Mouse (Mus musculus) hindbrain, embryonic 16.5 days (tissue): Measurements from ENCODE around the gene Gm10912. TPM values are rescaled to one million over a fixed set of nuclear protein-coding genes. Genes with fewer than 3 reads are reported as not detected.
A peak's percentile ranks its signal among the peaks of the same experiment; 100 is the strongest.
"Not testable (repeated sequence)": the region's sequence is repeated elsewhere in the genome, so short reads cannot be mapped to it uniquely, and the experiment has no call there.

Experiments
- ATAC-seq: fragments of 200-750 bp; cut with Nextera tagmentation; 2 replicates; pipeline ENCODE4 v1.8.0; 2017; ENCODE audit warnings: moderate TSS enrichment, moderate library complexity
- H3K27ac ChIP-seq: fragments of 300-500 bp; sonication (generic); 2 replicates; pipeline ENCODE4 v1.5.1; 2014; ENCODE audit warnings: low read depth, mild to moderate bottlenecking, control low read depth, low read length, moderate library complexity
- H3K27me3 ChIP-seq: fragments of 300-500 bp; sonication (generic); replicated peaks from 2 replicates; pipeline ENCODE4 v1.6.1; 2014; ENCODE audit warnings: low read length; ENCODE audit not compliant: control insufficient read depth, insufficient read depth
- H3K36me3 ChIP-seq: fragments of 300-500 bp; sonication (generic); 2 replicates; pipeline ENCODE4 v1.6.1; 2014; ENCODE audit warnings: mild to moderate bottlenecking, low read length, moderate library complexity, mixed read lengths; ENCODE audit not compliant: control insufficient read depth, insufficient read depth
- H3K4me1 ChIP-seq: fragments of 300-500 bp; sonication (generic); 2 replicates; pipeline ENCODE4 v1.6.1; 2014; ENCODE audit warnings: low read depth, low read length; ENCODE audit not compliant: control insufficient read depth, insufficient read depth
- H3K4me2 ChIP-seq: fragments of 300-500 bp; sonication (generic); 2 replicates; pipeline ENCODE4 v1.6.1; 2014; ENCODE audit warnings: mild to moderate bottlenecking, low read length, control low read depth, moderate library complexity
- H3K4me3 ChIP-seq: fragments of 300-500 bp; sonication (generic); 2 replicates; pipeline ENCODE4 v1.5.1; 2014; ENCODE audit warnings: mild to moderate bottlenecking, low read length, control low read depth, moderate library complexity
- H3K9ac ChIP-seq: fragments of 300-500 bp; sonication (generic); 2 replicates; pipeline ENCODE4 v1.6.1; 2014; ENCODE audit warnings: low read depth, mild to moderate bottlenecking, control low read depth, low read length, moderate library complexity
- H3K9me3 ChIP-seq: fragments of 300-500 bp; sonication (generic); 2 replicates; pipeline ENCODE4 v1.6.1; 2014; ENCODE audit warnings: mild to moderate bottlenecking, low read length, moderate library complexity; ENCODE audit not compliant: control insufficient read depth
- WGBS: fragments of 180-500 bp; shearing (Covaris S2); extraction: QIAGEN DNeasy Blood & Tissue Kit; methylation state at CpG from one replicate; pipeline ENCODE4 v1.1.7; 2014; 5-methylcytosine and 5-hydroxymethylcytosine counted together
- polyA plus RNA-seq: library from polyadenylated mRNA; unstranded; fragments of >200 nt; fragmentation: Nextera tagmentation; extraction: Ambion mirVana; gene quantifications from 2 replicates; pipeline ENCODE4 v1.2.1, GENCODE M21; 2015

The Gm10912 gene
- polyA plus RNA-seq, result not detected in 2 replicates

- not testable (repeated sequence) for H3K4me3 ChIP-seq, H3K4me2 ChIP-seq, H3K9me3 ChIP-seq, H3K4me1 ChIP-seq, H3K9ac ChIP-seq, H3K27me3 ChIP-seq, H3K36me3 ChIP-seq, H3K27ac ChIP-seq, ATAC-seq
- WGBS, result 93% methylated on average over 5 of the region's 6 CpGs
These were observed at the start of gene Gm10912 for GRCm38 (mm10) chr2:104065526-104065925. Gm10912 (plus strand) TSS chr2:104065826.

GRCm38 (mm10) chr2:104023096-104023495 is 42.5 kb upstream of the Gm10912 start:
- H3K27me3 ChIP-seq, result no peaks in the 10 kb centered on the region
- 91% methylated on average over 7 of the region's 7 CpGs for WGBS
- no peaks in the 10 kb centered on the region for H3K36me3 ChIP-seq
- no peak overlapping the region for H3K4me2 ChIP-seq
- no peaks in the 10 kb centered on the region; the same call in 1 of the 2 replicates for H3K4me1 ChIP-seq
- ATAC-seq, result no peak
- H3K9ac ChIP-seq, result no peak overlapping the region
- H3K9me3 ChIP-seq, result no peaks in the 10 kb centered on the region
- H3K27ac ChIP-seq, result no peak overlapping the region
- no peak overlapping the region for H3K4me3 ChIP-seq

DNA sequence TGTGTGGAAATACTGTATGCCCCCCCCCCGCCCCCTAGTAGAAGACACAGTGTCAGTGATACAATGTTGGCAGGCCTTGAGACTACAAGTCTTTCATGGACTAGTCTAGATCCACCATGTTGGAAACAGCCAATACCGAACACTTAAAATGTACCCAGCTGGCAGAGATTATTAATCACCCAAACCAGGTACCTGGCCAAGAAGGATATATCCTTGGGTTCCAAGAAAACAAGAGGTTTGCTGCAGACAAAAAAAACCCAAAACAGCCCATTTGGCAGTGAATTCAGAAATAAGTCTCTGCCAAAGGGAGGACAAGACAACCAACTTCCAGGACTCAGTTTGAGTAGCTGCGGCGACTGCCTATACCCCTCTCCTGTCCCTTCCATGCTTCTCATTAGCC is 41.0 kb upstream of the Gm10912 start:
- H3K9me3 ChIP-seq, result no peaks in the 10 kb centered on the region
- H3K27ac ChIP-seq, result no peak overlapping the region
- H3K4me3 ChIP-seq, result no peak overlapping the region
- H3K27me3 ChIP-seq, result no peaks in the 10 kb centered on the region
- H3K36me3 ChIP-seq, result no peaks in the 10 kb centered on the region
- H3K9ac ChIP-seq, result no peak overlapping the region
- H3K4me2 ChIP-seq, result no peak overlapping the region
- 87% methylated on average over 4 of the region's 4 CpGs for WGBS
- H3K4me1 ChIP-seq, result peaks cover 9% of the 10 kb centered on the region
- no peak for ATAC-seq

- Histone ChIP-seq H3K9me3 (no peaks in the 10 kb centered on the region), H3K27ac (peak within 1 kb of the TSS; percentile 83), H3K27me3 (no peaks in the 10 kb centered on the region), H3K4me2 (peak within 1 kb of the TSS; percentile 63), H3K4me3 (peak within 1 kb of the TSS; percentile 95), H3K36me3 (no peaks in the 10 kb centered on the region; the same call in 1 of the 2 replicates), H3K4me1 (peaks cover 12% of the 10 kb centered on the region), H3K9ac (peak within 1 kb of the TSS; percentile 97)
- peak; percentile 97 for ATAC-seq
- 1% methylated on average over 40 of the region's 44 CpGs for WGBS
These were observed 38.0 kb upstream of the Gm10912 start, which contains the start of gene Fbxo3 for GRCm38 (mm10) chr2:104027458-104028138. Fbxo3 (plus strand) TSS chr2:104027721.

DNA sequence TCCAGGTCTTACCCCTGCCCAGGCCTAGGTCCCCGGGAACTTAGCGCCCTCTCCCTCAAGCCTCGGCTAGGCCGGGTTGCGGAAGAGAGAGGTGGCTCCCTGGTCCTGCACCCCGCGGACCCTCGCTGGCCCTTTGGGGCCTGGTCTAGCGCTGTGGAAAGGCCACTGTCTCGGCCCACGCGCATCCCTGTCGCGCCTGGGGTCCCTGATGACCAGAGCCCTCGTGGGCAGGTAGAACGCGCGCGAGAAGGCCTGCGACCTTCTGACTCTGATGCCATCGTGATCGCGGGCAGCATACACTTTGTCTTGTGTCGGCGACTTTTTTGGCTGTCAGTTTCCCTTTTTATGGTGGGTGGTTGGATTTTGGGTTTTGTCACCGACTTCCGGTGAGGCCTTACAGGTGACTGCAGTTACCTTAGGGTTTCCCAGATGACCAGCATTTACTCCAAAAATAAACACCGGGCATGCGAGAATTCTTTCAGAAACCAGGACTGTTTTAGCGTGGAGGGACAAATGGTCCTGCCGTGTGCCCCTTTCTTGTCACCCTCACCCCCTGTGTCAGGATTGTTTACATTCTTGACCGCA is 37.4 kb upstream of the Gm10912 start, which contains the start of gene 4931422A03Rik:
Gene 4931422A03Rik, minus strand, starts transcription at position 223 of the 585 bp plus-strand sequence.
- H3K9ac ChIP-seq, result peak within 1 kb of the TSS; percentile 97
- no peaks in the 10 kb centered on the region for H3K27me3 ChIP-seq
- peak within 1 kb of the TSS; percentile 95 for H3K4me3 ChIP-seq
- peak within 1 kb of the TSS; percentile 63 for H3K4me2 ChIP-seq
- H3K27ac ChIP-seq, result peak within 1 kb of the TSS; percentile 83
- peaks cover 12% of the 10 kb centered on the region for H3K4me1 ChIP-seq
- WGBS, result 2% methylated on average over 31 of the region's 32 CpGs
- no peak for ATAC-seq
- no peaks in the 10 kb centered on the region for H3K9me3 ChIP-seq
- H3K36me3 ChIP-seq, result no peaks in the 10 kb centered on the region; the same call in none of the 2 replicates

DNA sequence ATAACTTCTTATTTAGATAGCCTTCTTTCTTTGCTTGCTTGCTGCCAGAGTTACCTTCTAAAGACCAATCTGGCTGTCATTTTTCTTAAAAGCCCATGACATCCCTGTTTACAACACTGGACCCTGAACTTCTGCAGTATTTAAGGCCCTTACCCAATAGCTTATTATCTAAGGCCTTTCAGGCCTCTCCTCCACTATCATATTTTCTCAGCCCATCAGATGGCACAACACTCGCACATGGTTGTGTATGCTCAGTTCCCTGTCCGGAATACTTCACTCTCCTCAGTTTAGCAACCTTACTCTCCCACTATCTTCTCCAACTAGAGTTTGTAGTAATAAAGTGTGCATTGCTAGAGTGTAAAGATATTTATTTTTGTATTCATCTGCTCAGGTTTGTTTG is 36.6 kb upstream of the Gm10912 start:
- peak overlapping the region; percentile 63 for H3K4me2 ChIP-seq
- no peaks in the 10 kb centered on the region for H3K27me3 ChIP-seq
- WGBS, result 83% methylated on average over 2 of the region's 2 CpGs
- no peak for ATAC-seq
- H3K36me3 ChIP-seq, result peaks cover 5% of the 10 kb centered on the region
- H3K4me1 ChIP-seq, result peaks cover 12% of the 10 kb centered on the region
- H3K27ac ChIP-seq, result no peak overlapping the region
- H3K9me3 ChIP-seq, result no peaks in the 10 kb centered on the region
- H3K9ac ChIP-seq, result no peak overlapping the region
- peak overlapping the region; percentile 95 for H3K4me3 ChIP-seq

DNA sequence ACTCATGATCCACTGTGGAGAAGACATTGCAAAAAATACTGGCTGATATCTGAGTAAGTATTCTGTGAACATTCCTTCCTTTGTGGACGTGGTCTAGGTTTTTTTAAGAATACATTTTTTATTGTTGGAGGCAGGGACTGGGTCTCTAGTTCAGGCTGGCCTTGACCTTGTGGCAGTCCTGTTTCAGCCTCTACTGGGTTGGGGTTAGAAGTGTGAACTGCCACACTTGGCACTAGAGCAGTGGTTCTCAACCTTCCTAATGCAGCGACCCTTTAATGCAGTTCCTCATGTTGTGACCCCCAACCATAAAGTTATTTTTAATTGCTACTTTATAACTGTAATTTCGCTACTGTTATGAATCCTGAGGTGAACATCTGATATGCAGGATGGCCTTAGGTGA is 35.2 kb upstream of the Gm10912 start:
- no peak for ATAC-seq
- WGBS, result 89% methylated on average over 3 of the region's 3 CpGs
- Histone ChIP-seq H3K27me3 (no peaks in the 10 kb centered on the region), H3K9me3 (no peaks in the 10 kb centered on the region), H3K4me1 (peaks cover 12% of the 10 kb centered on the region), H3K9ac (no peak overlapping the region), H3K27ac (no peak overlapping the region), H3K36me3 (peaks cover 8% of the 10 kb centered on the region), H3K4me3 (no peak overlapping the region), H3K4me2 (no peak overlapping the region)

DNA sequence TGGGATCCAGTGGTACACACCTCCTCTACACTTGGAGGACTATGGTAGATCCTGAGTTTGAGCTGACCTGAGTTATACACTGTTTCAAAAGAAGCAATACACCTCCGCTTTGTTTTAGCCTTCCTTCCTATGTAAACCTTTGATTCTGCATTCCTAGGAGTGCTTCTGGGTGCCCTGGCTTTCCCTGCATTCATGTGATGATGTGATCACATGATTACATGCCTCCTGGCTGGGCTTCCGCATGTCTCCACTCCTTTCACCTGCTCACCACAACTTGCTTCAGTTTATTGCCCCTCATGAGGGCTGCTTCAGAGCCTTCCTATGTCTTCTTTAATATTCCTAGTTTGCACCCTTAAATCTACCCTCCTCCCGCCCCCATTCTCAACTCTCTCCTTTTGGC is 33.6 kb upstream of the Gm10912 start:
- no peaks in the 10 kb centered on the region for H3K9me3 ChIP-seq
- no peak for ATAC-seq
- H3K27ac ChIP-seq, result no peak overlapping the region
- no peak overlapping the region for H3K4me2 ChIP-seq
- 86% methylated on average over 3 of the region's 3 CpGs for WGBS
- H3K36me3 ChIP-seq, result peaks cover 12% of the 10 kb centered on the region
- no peaks in the 10 kb centered on the region for H3K27me3 ChIP-seq
- no peak overlapping the region for H3K9ac ChIP-seq
- H3K4me1 ChIP-seq, result peaks cover 12% of the 10 kb centered on the region
- H3K4me3 ChIP-seq, result no peak overlapping the region

GRCm38 (mm10) chr2:104034832-104035472 is 30.7 kb upstream of the Gm10912 start:
- Histone ChIP-seq H3K9ac (no peak overlapping the region), H3K4me1 (no peaks in the 10 kb centered on the region; the same call in 1 of the 2 replicates), H3K4me3 (no peak overlapping the region), H3K27ac (no peak overlapping the region), H3K9me3 (no peaks in the 10 kb centered on the region), H3K27me3 (no peaks in the 10 kb centered on the region), H3K36me3 (peaks cover 12% of the 10 kb centered on the region), H3K4me2 (no peak overlapping the region)
- 35% methylated on average over 3 of the region's 3 CpGs for WGBS
- peak; percentile 66 for ATAC-seq
